Mouse (Mus musculus): ENCODE measurements around the gene Tes3-ps. TPM values are rescaled to one million over a fixed set of nuclear protein-coding genes. Genes with fewer than 3 reads are reported as not detected.

The Tes3-ps gene
- polyA plus RNA-seq, 1 experiment from 2014 or later = 0.60 TPM

GRCm38 (mm10) chr13:49507176-49507575 is 14.1 kb downstream of the Tes3-ps start:
- no peaks in the 10 kb centered on the region for H3K27me3 ChIP-seq (ENCODE audit: control insufficient read depth, insufficient read depth, low read length)
- no peaks in the 10 kb centered on the region for H3K36me3 ChIP-seq (replicated peaks; ENCODE audit: control insufficient read depth, insufficient read depth, low read depth, low read length)
- no peak overlapping the region for H3K4me3 ChIP-seq (ENCODE audit: low read depth, low read length)
- H3K27ac ChIP-seq (replicated peaks; ENCODE audit: low read depth, low read length) = no peak overlapping the region
- no peak for DNase-seq (ENCODE audit: low spot score)
- H3K9me3 ChIP-seq (replicated peaks; ENCODE audit: control insufficient read depth, low read length) = no peaks in the 10 kb centered on the region
- H3K4me2 ChIP-seq (ENCODE audit: low read depth, low read length) = no peak overlapping the region
- WGBS = 72% methylated on average over 3 of the region's 3 CpGs
- ATAC-seq (replicated peaks; ENCODE audit: insufficient number of reproducible peaks, low FRiP score, low TSS enrichment, low read depth) = no peak
- H3K4me1 ChIP-seq (ENCODE audit: control insufficient read depth, insufficient read depth, low read length) = no peaks in the 10 kb centered on the region
- H3K9ac ChIP-seq (replicated peaks; ENCODE audit: low read length) = no peak overlapping the region

DNA sequence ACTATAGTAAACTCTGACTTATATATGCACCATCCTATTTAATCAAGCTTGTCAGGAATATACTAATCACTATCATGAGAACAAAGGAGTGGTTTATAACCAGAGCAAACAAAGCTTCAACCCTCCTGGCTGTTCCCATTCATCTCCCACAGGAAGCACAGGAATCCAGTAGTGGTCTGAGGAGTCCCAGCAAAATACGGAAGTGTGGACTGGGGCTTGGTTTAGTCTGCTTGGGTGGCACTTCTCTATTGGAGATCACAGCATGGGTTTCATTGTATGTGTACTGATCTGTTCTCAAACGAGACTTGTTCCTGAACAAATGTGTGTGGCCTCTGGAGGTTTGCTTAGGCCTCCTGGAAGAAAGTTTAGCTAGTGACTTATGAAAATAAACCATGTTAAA is 25.6 kb downstream of the Tes3-ps start:
- 33% methylated on average over 2 of the region's 2 CpGs for WGBS
- H3K4me2 ChIP-seq (ENCODE audit: low read depth, low read length) = no peak overlapping the region
- no peaks in the 10 kb centered on the region for H3K27me3 ChIP-seq (ENCODE audit: control insufficient read depth, insufficient read depth, low read length)
- no peak overlapping the region for H3K9ac ChIP-seq (replicated peaks; ENCODE audit: low read length)
- no peak for ATAC-seq (replicated peaks; ENCODE audit: insufficient number of reproducible peaks, low FRiP score, low TSS enrichment, low read depth)
- H3K36me3 ChIP-seq (replicated peaks; ENCODE audit: control insufficient read depth, insufficient read depth, low read depth, low read length) = no peaks in the 10 kb centered on the region
- H3K4me1 ChIP-seq (ENCODE audit: control insufficient read depth, insufficient read depth, low read length) = no peaks in the 10 kb centered on the region
- no peaks in the 10 kb centered on the region for H3K9me3 ChIP-seq (replicated peaks; ENCODE audit: control insufficient read depth, low read length)
- H3K27ac ChIP-seq (replicated peaks; ENCODE audit: low read depth, low read length) = no peak overlapping the region
- no peak for DNase-seq (ENCODE audit: low spot score)
- no peak overlapping the region for H3K4me3 ChIP-seq (ENCODE audit: low read depth, low read length)

- Histone ChIP-seq H3K4me1 (ENCODE audit: control insufficient read depth, insufficient read depth, low read length) (no peaks in the 10 kb centered on the region), H3K27ac (replicated peaks; ENCODE audit: low read depth, low read length) (no peak overlapping the region), H3K27me3 (ENCODE audit: control insufficient read depth, insufficient read depth, low read length) (no peaks in the 10 kb centered on the region), H3K9me3 (replicated peaks; ENCODE audit: control insufficient read depth, low read length) (no peaks in the 10 kb centered on the region), H3K9ac (replicated peaks; ENCODE audit: low read length) (no peak overlapping the region), H3K4me2 (ENCODE audit: low read depth, low read length) (no peak overlapping the region), H3K36me3 (replicated peaks; ENCODE audit: control insufficient read depth, insufficient read depth, low read depth, low read length) (no peaks in the 10 kb centered on the region), H3K4me3 (ENCODE audit: low read depth, low read length) (no peak overlapping the region)
- 75% methylated on average over 2 of the region's 2 CpGs for WGBS
- DNase-seq (ENCODE audit: low spot score) = no peak
- no peak for ATAC-seq (replicated peaks; ENCODE audit: insufficient number of reproducible peaks, low FRiP score, low TSS enrichment, low read depth)
These were observed 33.1 kb downstream of the Tes3-ps start for GRCm38 (mm10) chr13:49526235-49526634.

GRCm38 (mm10) chr13:49530636-49531035 is 37.5 kb downstream of the Tes3-ps start:
- no peaks in the 10 kb centered on the region for H3K9me3 ChIP-seq (replicated peaks; ENCODE audit: control insufficient read depth, low read length)
- H3K4me1 ChIP-seq (ENCODE audit: control insufficient read depth, insufficient read depth, low read length) = no peaks in the 10 kb centered on the region
- H3K9ac ChIP-seq (replicated peaks; ENCODE audit: low read length) = no peak overlapping the region
- H3K4me3 ChIP-seq (ENCODE audit: low read depth, low read length) = no peak overlapping the region
- ATAC-seq (replicated peaks; ENCODE audit: insufficient number of reproducible peaks, low FRiP score, low TSS enrichment, low read depth) (no peak), DNase-seq (ENCODE audit: low spot score) (no peak)
- WGBS = 95% methylated on average over 4 of the region's 4 CpGs
- no peak overlapping the region for H3K27ac ChIP-seq (replicated peaks; ENCODE audit: low read depth, low read length)
- H3K27me3 ChIP-seq (ENCODE audit: control insufficient read depth, insufficient read depth, low read length) = no peaks in the 10 kb centered on the region
- no peak overlapping the region for H3K4me2 ChIP-seq (ENCODE audit: low read depth, low read length)
- H3K36me3 ChIP-seq (replicated peaks; ENCODE audit: control insufficient read depth, insufficient read depth, low read depth, low read length) = no peaks in the 10 kb centered on the region

GRCm38 (mm10) chr13:49536946-49537345 is 43.8 kb downstream of the Tes3-ps start:
- no peaks in the 10 kb centered on the region for H3K4me1 ChIP-seq (ENCODE audit: control insufficient read depth, insufficient read depth, low read length)
- no peak overlapping the region for H3K9ac ChIP-seq (replicated peaks; ENCODE audit: low read length)
- ATAC-seq (replicated peaks; ENCODE audit: insufficient number of reproducible peaks, low FRiP score, low TSS enrichment, low read depth) = no peak
- no peaks in the 10 kb centered on the region for H3K36me3 ChIP-seq (replicated peaks; ENCODE audit: control insufficient read depth, insufficient read depth, low read depth, low read length)
- 95% methylated on average over 1 of the region's 1 CpGs for WGBS
- H3K4me2 ChIP-seq (ENCODE audit: low read depth, low read length) = no peak overlapping the region
- DNase-seq (ENCODE audit: low spot score) = no peak
- no peak overlapping the region for H3K27ac ChIP-seq (replicated peaks; ENCODE audit: low read depth, low read length)
- H3K27me3 ChIP-seq (ENCODE audit: control insufficient read depth, insufficient read depth, low read length) = no peaks in the 10 kb centered on the region
- H3K9me3 ChIP-seq (replicated peaks; ENCODE audit: control insufficient read depth, low read length) = no peaks in the 10 kb centered on the region
- no peak overlapping the region for H3K4me3 ChIP-seq (ENCODE audit: low read depth, low read length)

DNA sequence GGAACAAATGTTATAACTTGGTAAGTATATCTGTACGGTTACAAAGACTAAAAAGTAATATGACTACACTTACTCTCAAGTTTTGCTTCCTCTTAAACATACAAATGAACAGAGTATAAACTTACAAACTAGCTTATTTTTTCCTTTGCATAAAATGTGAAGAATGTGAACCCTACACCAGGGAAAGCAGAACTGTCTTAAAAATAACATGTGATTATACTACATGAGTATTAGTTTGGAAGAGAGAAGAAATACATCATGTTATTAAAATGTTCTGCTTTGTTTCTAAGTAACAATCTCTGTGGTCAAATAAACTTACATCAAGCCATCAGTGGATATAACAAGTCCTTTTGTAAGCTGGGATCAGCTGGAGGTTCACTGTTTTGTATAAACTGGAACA is 45.6 kb downstream of the Tes3-ps start:
- Histone ChIP-seq H3K27ac (replicated peaks; ENCODE audit: low read depth, low read length) (no peak overlapping the region), H3K9me3 (replicated peaks; ENCODE audit: control insufficient read depth, low read length) (no peaks in the 10 kb centered on the region)
- WGBS = 79% methylated on average over 1 of the region's 1 CpGs

GRCm38 (mm10) chr13:49544279-49544678 is 51.2 kb downstream of the Tes3-ps start, which contains the start of gene Aspn:
Aspn (plus strand) TSS chr13:49544443.
- Histone ChIP-seq H3K9ac (replicated peaks; ENCODE audit: low read length) (no peak within 1 kb of the TSS), H3K4me1 (ENCODE audit: control insufficient read depth, insufficient read depth, low read length) (no peaks in the 10 kb centered on the region), H3K27me3 (ENCODE audit: control insufficient read depth, insufficient read depth, low read length) (no peaks in the 10 kb centered on the region), H3K36me3 (replicated peaks; ENCODE audit: control insufficient read depth, insufficient read depth, low read depth, low read length) (no peaks in the 10 kb centered on the region), H3K4me2 (ENCODE audit: low read depth, low read length) (no peak within 1 kb of the TSS), H3K27ac (replicated peaks; ENCODE audit: low read depth, low read length) (no peak within 1 kb of the TSS), H3K9me3 (replicated peaks; ENCODE audit: control insufficient read depth, low read length) (no peaks in the 10 kb centered on the region), H3K4me3 (ENCODE audit: low read depth, low read length) (no peak within 1 kb of the TSS)
- ATAC-seq (replicated peaks; ENCODE audit: insufficient number of reproducible peaks, low FRiP score, low TSS enrichment, low read depth) = no peak
- no peak for DNase-seq (ENCODE audit: low spot score)
- 69% methylated on average over 3 of the region's 3 CpGs for WGBS

More for the DNA sequence above, 45.6 kb downstream of the Tes3-ps start:
- no peak for ATAC-seq (replicated peaks; ENCODE audit: insufficient number of reproducible peaks, low FRiP score, low TSS enrichment, low read depth)
- DNase-seq (ENCODE audit: low spot score) = no peak
- no peaks in the 10 kb centered on the region for H3K27me3 ChIP-seq (ENCODE audit: control insufficient read depth, insufficient read depth, low read length)
- no peak overlapping the region for H3K4me3 ChIP-seq (ENCODE audit: low read depth, low read length)
- H3K4me2 ChIP-seq (ENCODE audit: low read depth, low read length) = no peak overlapping the region
- no peak overlapping the region for H3K9ac ChIP-seq (replicated peaks; ENCODE audit: low read length)
- no peaks in the 10 kb centered on the region for H3K36me3 ChIP-seq (replicated peaks; ENCODE audit: control insufficient read depth, insufficient read depth, low read depth, low read length)
- no peaks in the 10 kb centered on the region for H3K4me1 ChIP-seq (ENCODE audit: control insufficient read depth, insufficient read depth, low read length)

DNA sequence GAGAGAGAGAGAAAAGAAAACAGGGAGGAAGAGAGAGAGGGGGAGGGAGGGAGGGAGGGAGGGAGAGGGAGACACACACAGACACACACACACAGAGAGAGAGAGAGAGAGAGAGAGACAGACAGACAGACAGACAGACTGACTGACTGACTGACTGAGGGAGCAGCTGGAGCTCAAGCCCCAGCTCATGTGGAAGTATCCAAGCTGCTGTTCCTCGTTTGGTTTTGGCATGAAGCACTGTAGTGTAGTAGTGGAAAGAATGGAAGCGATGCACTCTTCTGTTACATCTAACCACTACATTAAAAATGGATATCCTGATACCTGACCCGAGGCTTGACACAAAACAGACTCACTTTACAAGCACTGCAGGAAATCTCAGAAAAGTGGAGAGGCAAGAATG is 52.5 kb downstream of the Tes3-ps start:
- Histone ChIP-seq H3K9ac (replicated peaks; ENCODE audit: low read length) (no peak overlapping the region), H3K4me3 (ENCODE audit: low read depth, low read length) (no peak overlapping the region), H3K36me3 (replicated peaks; ENCODE audit: control insufficient read depth, insufficient read depth, low read depth, low read length) (no peaks in the 10 kb centered on the region), H3K27ac (replicated peaks; ENCODE audit: low read depth, low read length) (no peak overlapping the region), H3K4me2 (ENCODE audit: low read depth, low read length) (no peak overlapping the region), H3K4me1 (ENCODE audit: control insufficient read depth, insufficient read depth, low read length) (no peaks in the 10 kb centered on the region), H3K27me3 (ENCODE audit: control insufficient read depth, insufficient read depth, low read length) (no peaks in the 10 kb centered on the region), H3K9me3 (replicated peaks; ENCODE audit: control insufficient read depth, low read length) (no peaks in the 10 kb centered on the region)
- ATAC-seq (replicated peaks; ENCODE audit: insufficient number of reproducible peaks, low FRiP score, low TSS enrichment, low read depth) = no peak
- peak; percentile 40 for DNase-seq (ENCODE audit: low spot score)
- 49% methylated on average over 3 of the region's 3 CpGs for WGBS

All from embryonic facial prominence, embryonic 11.5 days (tissue).